Mouse (Mus musculus): Measurements from ENCODE around the gene Macrod2. TPM values are rescaled to one million over a fixed set of nuclear protein-coding genes. Genes with fewer than 3 reads are reported as not detected.
"Not testable (repeated sequence)": the region's sequence is repeated elsewhere in the genome, so short reads cannot be mapped to it uniquely, and the experiment has no call there.

Gene Macrod2
- total RNA-seq, 2 experiments from 2014 or later = 14.0 to 18.0 TPM

- DNase-seq = no peak
- intact Hi-C loops (cut with DNase I) = no loop called here
Measured at GRCm38 (mm10) chr2:140690906-140691305, 295.8 kb downstream of the Macrod2 start.

GRCm38 (mm10) chr2:140691403-140691802, 296.3 kb downstream of the Macrod2 start:
- intact Hi-C loops (cut with DNase I) = no loop called here
- no peak for DNase-seq

GRCm38 (mm10) chr2:140692461-140692860, 297.4 kb downstream of the Macrod2 start:
- intact Hi-C loops (cut with DNase I) = no loop called here
- no peak for DNase-seq

- intact Hi-C loops (cut with DNase I) = no loop called here
Measured at GRCm38 (mm10) chr2:140693845-140694244, 298.7 kb downstream of the Macrod2 start.

GRCm38 (mm10) chr2:140698585-140698984, 303.5 kb downstream of the Macrod2 start:
- no peak for DNase-seq
- intact Hi-C loops (cut with DNase I) = no loop called here

More at GRCm38 (mm10) chr2:140693845-140694244, 298.7 kb downstream of the Macrod2 start:
- DNase-seq = no peak

- intact Hi-C loops (cut with DNase I) = no loop called here
- DNase-seq = no peak
Measured at GRCm38 (mm10) chr2:140703377-140703776, 308.3 kb downstream of the Macrod2 start.

GRCm38 (mm10) chr2:140704146-140704545, 309.0 kb downstream of the Macrod2 start:
- no peak for DNase-seq
- intact Hi-C loops (cut with DNase I) = no loop called here

- intact Hi-C loops (cut with DNase I) = no loop called here
Measured at GRCm38 (mm10) chr2:140705278-140705677, 310.2 kb downstream of the Macrod2 start.

GRCm38 (mm10) chr2:140707550-140707949, 312.4 kb downstream of the Macrod2 start:
- intact Hi-C loops (cut with DNase I) = no loop called here
- no peak for DNase-seq

More at GRCm38 (mm10) chr2:140705278-140705677, 310.2 kb downstream of the Macrod2 start:
- no peak for DNase-seq

GRCm38 (mm10) chr2:140715822-140716221, 320.7 kb downstream of the Macrod2 start:
- intact Hi-C loops (cut with DNase I) = no loop called here
- no peak for DNase-seq

GRCm38 (mm10) chr2:140717407-140717806, 322.3 kb downstream of the Macrod2 start:
- DNase-seq = no peak
- intact Hi-C loops (cut with DNase I) = no loop called here

- no peak for DNase-seq
- intact Hi-C loops (cut with DNase I) = no loop called here
Measured at GRCm38 (mm10) chr2:140732616-140733183, 337.6 kb downstream of the Macrod2 start.

GRCm38 (mm10) chr2:140740511-140740910, 345.4 kb downstream of the Macrod2 start:
- DNase-seq = no peak
- intact Hi-C loops (cut with DNase I) = no loop called here

GRCm38 (mm10) chr2:140742954-140743353, 347.8 kb downstream of the Macrod2 start:
- intact Hi-C loops (cut with DNase I); DNase-seq: not testable (repeated sequence)

- intact Hi-C loops (cut with DNase I) = no loop called here
- no peak for DNase-seq
Measured at GRCm38 (mm10) chr2:140758881-140759280, 363.8 kb downstream of the Macrod2 start.

GRCm38 (mm10) chr2:140759732-140760131, 364.6 kb downstream of the Macrod2 start:
- DNase-seq = no peak
- intact Hi-C loops (cut with DNase I) = no loop called here

GRCm38 (mm10) chr2:140760137-140760536, 365.0 kb downstream of the Macrod2 start:
- intact Hi-C loops (cut with DNase I) = no loop called here
- no peak for DNase-seq

GRCm38 (mm10) chr2:140763076-140763891, 368.2 kb downstream of the Macrod2 start:
- intact Hi-C loops (cut with DNase I) = no loop called here
- no peak for DNase-seq

- DNase-seq = no peak
- intact Hi-C loops (cut with DNase I) = no loop called here
Measured at GRCm38 (mm10) chr2:140769473-140769872, 374.4 kb downstream of the Macrod2 start.

GRCm38 (mm10) chr2:140772825-140773224, 377.7 kb downstream of the Macrod2 start:
- no peak for DNase-seq
- intact Hi-C loops (cut with DNase I) = no loop called here

GRCm38 (mm10) chr2:140773456-140773855, 378.3 kb downstream of the Macrod2 start:
- DNase-seq = no peak
- intact Hi-C loops (cut with DNase I) = no loop called here

- no peak for DNase-seq
Measured at GRCm38 (mm10) chr2:140774808-140775370, 379.8 kb downstream of the Macrod2 start.

More at GRCm38 (mm10) chr2:140774808-140775370, 379.8 kb downstream of the Macrod2 start:
- intact Hi-C loops (cut with DNase I) = no loop called here

Measured in gastrocnemius, postnatal 36 days (tissue).